Mouse (Mus musculus) B cell, adult 62 days (primary cell): Measurements from ENCODE around the gene Csnka2ip. TPM values are rescaled to one million over a fixed set of nuclear protein-coding genes. Genes with fewer than 3 reads are reported as not detected.

ENCODE experiments used
- total RNA-seq: library from RNA; stranded (reverse); gene quantifications from 4 replicates; pipeline ENCODE4 v1.2.4, GENCODE M21; 2023

The Csnka2ip gene
- not detected in 4 replicates for total RNA-seq

GRCm38 (mm10) chr16:64602308-64602707, at the start of gene Csnka2ip:
TSS of gene Csnka2ip (minus strand) at chr16:64602408.

Other genes with a start within 250 kb of the Csnka2ip start
- gene 4930453N24Rik, start 168.8 kb upstream of the Csnka2ip start, total RNA-seq, result 23.1 to 29.5 TPM (median 27.5 TPM) in 4 replicates
- 15.8 to 19.7 TPM (median 17.2 TPM) in 4 replicates for gene Zfp654, start 249.2 kb upstream of the Csnka2ip start, total RNA-seq
- gene Cggbp1, start 249.6 kb upstream of the Csnka2ip start, total RNA-seq, result 102 to 122 TPM (median 110 TPM) in 4 replicates